Mouse (Mus musculus) erythroblast, adult 5-6 weeks (primary cell): ENCODE results near the gene Btbd9. TPM values are rescaled to one million over a fixed set of nuclear protein-coding genes. Genes with fewer than 3 reads are reported as not detected.
A peak's percentile ranks its signal among the peaks of the same experiment; 100 is the strongest.

ENCODE experiments used
- ATAC-seq: replicated peaks from 2 replicates; pipeline ENCODE4 v1.8.0; 2016; ENCODE audit warnings: moderate number of reproducible peaks, mild to moderate bottlenecking, moderate TSS enrichment, inconsistent platforms; ENCODE audit not compliant: poor library complexity, low FRiP score, severe bottlenecking
- total RNA-seq, 2 experiments: library from RNA; stranded (forward) in 1 of 2; stranded (reverse) in 1 of 2; fragments of 150-400 nt in 1 of 2; fragments of 200-764, 138-1000 nt in 1 of 2; gene quantifications; 2 replicates each; pipeline versions ENCODE4 v1.2.3 to v1.2.4; 2015 to 2017; ENCODE audit warnings: low replicate concordance in 2 of 2

The Btbd9 gene
- total RNA-seq, 2 experiments from 2014 or later, result 6.3 to 6.5 TPM

DNA sequence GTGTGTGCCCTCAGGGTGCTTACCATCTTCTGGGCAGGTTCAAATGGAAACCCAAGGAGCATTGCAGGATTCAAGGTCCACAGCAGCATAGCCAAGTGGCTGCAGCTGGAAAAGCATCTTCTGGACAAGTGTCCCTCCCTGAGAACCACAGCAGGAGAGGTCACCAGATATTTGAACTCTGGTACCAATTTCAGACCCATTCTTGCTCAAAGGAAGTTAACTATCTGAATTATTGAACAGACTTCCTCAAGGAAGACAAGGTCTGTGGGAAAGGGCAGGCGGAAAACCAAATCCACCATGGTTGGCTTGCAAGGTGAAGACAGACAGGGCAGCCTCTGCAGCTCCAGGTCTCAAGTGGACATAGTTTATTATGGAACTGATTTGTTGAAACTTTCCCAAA, 211.6 kb downstream of the Btbd9 start:
- no peak for ATAC-seq

- no peak for ATAC-seq
Observed at GRCm38 (mm10) chr17:30363365-30363764, 212.9 kb downstream of the Btbd9 start.

DNA sequence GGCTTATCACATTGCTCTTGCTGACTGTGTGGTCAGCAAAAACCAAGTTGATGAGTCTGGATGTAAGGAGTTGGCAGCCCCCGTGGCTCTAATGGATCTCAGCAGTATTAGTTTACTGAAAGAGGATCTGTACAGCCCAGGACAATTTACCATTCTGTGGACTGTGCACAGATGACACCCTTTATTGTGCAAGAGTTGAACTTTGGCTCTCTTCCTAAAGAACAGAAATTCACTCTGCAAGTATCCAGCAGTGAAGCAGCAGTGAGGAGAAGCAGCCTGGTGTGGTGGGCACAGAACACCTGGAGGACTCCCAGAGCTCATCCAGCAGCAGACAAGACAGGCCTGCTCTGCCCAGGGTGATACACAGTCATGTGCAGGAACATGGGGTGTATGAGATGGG, 215.6 kb downstream of the Btbd9 start:
- no peak for ATAC-seq

DNA sequence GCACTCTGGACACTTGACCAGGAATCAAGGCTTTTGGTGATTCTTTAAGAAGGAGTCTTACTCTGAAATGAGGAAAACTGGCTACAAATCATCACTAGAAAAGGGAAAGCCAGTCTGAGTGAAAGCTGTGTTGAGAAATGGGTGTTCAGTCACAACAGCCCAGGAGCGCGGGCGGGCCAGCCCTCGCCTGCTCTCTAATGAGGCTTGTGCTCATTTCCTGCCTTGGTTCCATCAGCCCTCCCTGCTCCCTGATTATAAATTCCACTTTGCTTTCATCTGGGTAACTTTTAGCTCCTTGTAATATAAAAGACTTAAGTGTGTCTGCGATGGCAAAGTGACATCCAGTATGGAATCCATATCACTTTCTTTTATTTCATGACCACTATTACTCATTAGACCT, 216.9 kb downstream of the Btbd9 start:
- no peak for ATAC-seq

DNA sequence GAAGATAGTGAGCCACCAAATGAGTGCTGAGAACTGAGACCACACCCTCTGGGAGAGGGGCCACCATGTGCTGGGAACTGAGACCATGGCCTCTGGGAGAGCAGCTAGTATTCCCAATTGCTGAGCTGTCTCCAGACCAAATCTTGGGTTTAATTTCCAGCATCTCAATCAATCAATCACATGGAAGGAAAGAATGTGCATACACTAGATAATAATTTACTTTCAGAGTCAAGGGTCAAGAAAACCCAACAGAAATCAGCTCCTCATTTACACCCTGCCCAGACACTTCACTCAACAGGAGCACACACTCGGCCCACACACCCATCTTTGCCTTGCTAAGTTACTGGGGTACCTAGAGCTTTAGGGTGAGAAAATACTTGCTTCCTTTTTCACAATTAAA, 220.9 kb downstream of the Btbd9 start:
- no peak for ATAC-seq

DNA sequence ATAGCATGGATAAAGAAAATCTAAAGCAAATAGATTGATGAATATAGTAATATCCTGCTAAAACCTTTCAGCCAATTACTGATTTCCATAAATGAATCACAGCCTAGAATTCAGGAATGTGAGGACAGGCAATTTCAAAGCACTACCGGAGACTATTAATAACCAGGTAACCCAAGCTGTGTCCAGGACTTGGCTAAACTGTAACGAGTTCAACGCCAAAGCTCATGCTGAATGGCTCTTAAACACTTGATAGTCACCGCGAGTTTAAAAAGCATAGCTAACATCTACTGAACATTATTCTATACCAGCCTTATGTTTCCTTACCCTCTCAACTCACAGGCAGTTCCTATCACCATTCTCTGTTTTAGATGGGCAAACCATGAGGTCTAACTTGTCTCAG, 221.9 kb downstream of the Btbd9 start:
- no peak for ATAC-seq

- no peak for ATAC-seq
Observed at GRCm38 (mm10) chr17:30348031-30348430, 228.3 kb downstream of the Btbd9 start.

- peak; percentile 67 for ATAC-seq
Observed at GRCm38 (mm10) chr17:30347101-30347613, 229.1 kb downstream of the Btbd9 start.

GRCm38 (mm10) chr17:30345008-30345407, 231.3 kb downstream of the Btbd9 start:
- ATAC-seq, result no peak

DNA sequence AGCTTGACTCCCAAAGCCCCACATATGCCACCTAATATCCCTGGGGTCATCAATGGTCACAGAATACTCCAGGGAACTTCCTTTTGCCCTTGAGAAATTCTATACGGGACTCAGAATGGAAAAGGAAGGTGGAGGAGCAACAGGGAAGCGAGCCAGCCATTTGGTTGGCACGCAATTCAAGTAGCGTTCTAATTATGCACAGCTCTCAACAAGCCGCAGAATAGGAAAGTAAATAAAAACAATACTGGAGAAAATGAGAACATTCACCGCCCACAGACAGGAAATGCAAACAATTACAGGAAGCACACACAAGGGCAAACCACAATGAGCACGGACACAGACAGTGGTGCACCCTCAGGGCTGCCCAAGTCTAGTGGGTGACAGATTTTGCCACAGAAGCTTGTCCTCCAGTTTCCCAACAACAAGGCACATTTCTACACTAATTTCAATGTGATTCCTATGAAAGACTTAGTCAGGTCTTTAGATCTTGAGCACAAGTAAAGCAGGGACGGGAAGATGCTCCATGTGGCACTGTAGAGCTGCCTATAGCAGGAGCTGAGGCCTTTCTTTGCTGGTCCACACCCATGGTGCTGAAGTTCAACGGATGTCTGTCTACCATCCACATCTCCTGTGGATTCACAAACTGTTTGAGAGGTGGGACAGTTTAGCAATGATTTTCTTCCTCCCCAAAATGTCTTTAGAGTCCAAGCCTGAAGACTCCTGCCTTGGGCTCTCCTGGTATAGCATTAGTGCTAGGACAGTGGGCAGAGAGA, 232.4 kb downstream of the Btbd9 start:
- ATAC-seq, result no peak

- ATAC-seq, result no peak
Observed at GRCm38 (mm10) chr17:30341556-30341955, 234.7 kb downstream of the Btbd9 start.

DNA sequence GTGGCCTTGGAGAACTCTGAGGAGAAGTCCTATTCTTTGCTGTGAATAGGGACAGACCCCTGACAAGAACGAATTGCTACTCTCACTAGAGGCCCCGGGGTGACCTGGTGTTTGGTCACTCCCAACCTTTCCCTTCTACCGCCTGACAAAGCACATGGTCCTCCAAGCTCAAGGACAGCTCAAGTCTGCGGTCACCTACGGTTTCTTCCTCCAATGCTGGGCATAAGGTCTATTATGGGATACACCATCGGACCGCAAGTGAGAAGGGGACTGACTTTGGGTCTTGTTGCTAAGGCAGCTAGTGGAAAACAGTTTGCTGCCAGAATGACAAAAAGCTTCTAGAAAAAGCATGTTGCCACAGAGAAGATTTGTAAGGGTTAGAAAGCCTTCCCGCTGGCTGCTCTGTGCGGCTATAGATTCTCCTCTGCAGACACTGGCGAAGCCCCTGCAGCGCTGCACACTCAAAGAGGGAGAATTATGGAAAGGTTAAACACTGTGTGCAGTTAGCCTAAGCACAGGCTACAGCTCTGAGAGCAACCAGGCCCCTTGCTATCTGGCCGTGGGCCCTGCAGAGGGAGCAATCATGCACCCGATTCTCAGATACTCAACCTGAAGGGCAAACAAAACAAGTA, 235.7 kb downstream of the Btbd9 start:
- no peak for ATAC-seq

GRCm38 (mm10) chr17:30339317-30339716, 237.0 kb downstream of the Btbd9 start:
- no peak for ATAC-seq

- no peak for ATAC-seq
Observed at GRCm38 (mm10) chr17:30336816-30337215, 239.5 kb downstream of the Btbd9 start.

DNA sequence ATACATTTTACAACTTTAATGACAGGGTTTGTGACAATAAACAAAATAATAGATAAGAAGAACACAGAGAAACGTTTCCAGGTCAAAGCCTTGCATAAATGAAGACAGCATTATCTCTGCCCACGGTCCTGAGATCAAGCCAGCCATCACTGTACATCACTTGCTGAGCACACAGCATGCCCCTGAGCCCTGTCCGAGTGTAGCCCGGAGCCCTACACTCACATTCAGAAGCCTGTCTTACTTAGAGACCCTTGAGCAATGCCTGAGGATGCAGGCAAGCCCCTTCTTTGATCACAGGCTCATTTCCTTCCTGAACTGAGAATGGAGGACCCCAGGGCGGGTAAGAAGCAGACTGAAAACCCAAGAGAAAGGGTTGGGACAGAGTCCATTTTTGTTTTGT, 240.0 kb downstream of the Btbd9 start:
- no peak for ATAC-seq

DNA sequence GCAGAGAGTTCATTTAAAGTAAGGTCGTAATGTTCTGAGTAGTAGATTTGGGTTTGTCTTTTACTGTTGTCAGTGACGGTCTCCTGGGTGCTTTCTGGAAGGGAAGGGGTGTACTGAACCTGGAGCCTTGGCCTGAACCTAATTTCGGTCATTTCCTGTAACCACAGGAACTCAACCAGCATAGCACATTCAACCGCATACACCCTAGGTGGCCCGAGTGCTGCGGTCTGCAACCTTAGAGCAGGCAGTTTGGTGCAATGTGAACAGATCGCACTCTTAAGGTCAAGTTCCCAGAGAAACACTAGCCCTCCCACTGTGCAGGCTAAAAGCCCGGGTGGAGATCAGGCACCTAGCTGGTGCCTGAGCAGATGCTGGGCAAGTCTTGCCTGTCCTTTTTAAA, 240.5 kb downstream of the Btbd9 start:
- no peak for ATAC-seq

DNA sequence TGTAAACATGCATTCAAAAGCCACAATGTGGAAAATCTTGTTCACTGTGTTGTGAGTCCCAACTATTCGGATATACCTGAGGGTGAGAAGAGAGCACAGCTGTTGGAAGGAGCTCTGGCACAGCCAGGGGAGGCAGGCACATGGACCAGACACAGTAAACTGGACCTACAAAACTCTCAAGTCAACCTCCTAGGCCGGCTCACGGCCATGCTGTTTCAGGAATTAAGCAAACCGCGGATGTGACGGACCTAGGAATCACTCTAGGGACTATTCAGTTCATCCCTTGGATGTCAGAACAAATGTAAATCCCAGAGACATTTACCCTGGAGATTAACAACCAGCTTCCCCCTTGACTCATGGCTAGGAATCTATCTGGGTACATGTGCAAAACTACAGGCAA, 242.0 kb downstream of the Btbd9 start:
- no peak for ATAC-seq

DNA sequence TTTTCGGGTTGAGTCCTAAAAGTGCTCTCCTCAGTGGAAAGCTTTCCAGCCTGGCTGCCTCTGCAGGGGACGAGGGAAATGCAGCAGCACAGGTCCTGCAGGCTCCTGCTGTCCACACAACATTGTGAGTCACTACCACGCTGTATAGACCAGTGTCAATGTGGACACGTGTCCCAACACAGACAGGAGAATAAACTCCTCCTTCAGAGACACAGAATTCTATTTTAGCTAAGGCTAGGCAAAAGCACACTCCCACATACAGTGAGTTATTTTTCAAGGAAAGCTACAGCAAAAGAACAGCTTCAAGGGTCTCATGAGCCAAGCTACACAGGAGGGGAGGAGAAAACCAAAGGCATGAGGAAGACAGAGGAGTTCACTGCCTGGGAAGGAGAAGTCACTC, 243.2 kb downstream of the Btbd9 start:
- no peak for ATAC-seq

DNA sequence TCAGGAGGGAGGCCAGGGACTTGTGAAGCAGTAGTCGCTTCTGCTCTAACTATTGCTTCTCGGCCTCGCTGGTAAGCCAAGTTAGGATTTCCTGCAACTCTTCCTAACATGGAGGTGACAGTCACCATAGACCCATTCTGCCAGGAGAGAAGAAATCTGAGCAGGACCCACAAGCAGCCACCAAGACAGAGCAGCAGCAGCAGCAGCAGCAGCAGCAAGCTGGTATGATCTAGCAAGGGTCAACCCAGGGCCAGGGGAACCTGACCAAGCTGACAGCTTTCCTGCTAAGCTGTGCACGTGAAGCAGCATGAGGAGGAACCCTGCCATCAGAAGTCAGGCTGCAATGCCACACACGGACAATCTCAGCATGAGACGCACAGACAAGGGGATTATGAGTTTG, 244.9 kb downstream of the Btbd9 start:
- ATAC-seq, result no peak

- no peak for ATAC-seq
Observed at GRCm38 (mm10) chr17:30329531-30329930, 246.8 kb downstream of the Btbd9 start.

DNA sequence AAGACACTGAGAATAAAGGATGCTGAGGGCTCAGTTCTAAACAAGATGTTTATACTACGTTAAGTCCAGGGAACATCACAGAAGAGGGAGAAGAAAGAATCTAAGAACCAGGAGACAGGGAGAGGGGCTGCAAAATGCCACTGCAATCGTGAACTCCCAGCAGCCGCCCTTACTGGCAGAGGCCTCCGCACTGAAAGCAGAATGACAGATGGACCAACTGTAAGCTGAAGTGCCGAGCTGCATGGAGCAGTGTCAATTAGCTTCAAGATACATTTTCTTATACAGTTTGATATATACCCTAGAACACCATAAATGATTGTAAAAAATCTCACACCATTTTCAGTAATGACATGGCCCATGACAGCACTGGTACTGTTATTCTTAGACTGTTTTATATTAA, 247.4 kb downstream of the Btbd9 start:
- no peak for ATAC-seq
